Mouse (Mus musculus): ENCODE data around the gene Mfsd4a.

GRCm38 (mm10) chr1:132040201-132040621 lies 27.7 kb downstream of the Mfsd4a start:
- TF ChIP-seq CTCF (IDR thresholded peaks at IDR 0.05; ENCODE audit: low read depth, low read length) (no peak), POLR2A (IDR thresholded peaks at IDR 0.05; ENCODE audit: borderline replicate concordance, low read depth, low read length) (no peak)
